In the genomic region with DNA sequence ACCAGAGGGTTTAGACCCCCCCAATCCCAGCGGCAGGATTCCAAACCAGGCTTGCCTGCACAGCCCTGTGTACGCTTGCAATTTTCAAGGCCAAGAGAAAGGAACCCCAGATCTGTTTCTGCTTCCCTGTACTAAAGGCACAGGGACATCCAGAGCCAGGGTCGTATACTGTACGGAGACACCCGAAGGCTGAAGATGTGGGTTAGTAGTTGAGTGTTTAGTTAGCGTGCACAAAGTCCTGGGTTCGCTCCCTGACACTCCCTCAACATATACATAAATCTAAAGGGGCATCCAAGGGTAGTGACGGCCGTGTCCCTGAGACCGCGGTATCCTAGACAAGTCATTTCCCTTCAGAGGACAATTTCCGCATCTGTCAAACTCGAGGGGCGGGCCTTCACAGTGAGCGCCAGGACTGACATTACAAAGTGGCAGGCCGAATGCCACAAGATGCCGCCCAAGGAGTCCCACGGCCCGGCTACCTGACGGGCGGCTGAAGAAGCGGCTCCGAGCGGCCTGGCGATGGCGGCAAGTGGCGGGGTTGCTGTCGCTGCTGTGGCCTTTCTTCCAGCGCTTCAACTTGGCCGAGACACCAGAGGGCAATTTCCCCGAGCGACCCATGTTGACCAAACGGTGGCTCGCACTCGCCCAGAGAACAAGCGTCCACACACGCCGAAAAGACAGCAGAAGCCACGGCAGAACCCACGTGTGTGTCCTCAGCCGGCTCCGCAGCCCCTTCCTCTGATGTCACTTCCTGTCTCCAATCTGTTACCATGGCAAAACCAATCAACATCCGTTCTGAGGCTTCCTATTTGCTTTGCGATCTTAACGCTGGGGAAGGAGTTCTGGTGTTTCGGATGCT, we compare ENCODE assay signal across 7 mouse cellular contexts. TPM values are rescaled to one million over a fixed set of nuclear protein-coding genes. Genes with fewer than 3 reads are reported as not detected.
A peak's percentile ranks its signal among the peaks of the same experiment; 100 is the strongest.
DNase-seq lines count a peak whose midpoint lies in the region; ATAC-seq lines count a peak whose summit lies in the region.

A gene (minus strand): TSS at position 714 of the 859 bp plus-strand sequence.

- peak within 1 kb of the TSS; percentile 49 for H3K9ac ChIP-seq in intestine, embryonic 15.5 days

- WGBS in intestine, embryonic 15.5 days, result 1% methylated on average over 46 of the region's 46 CpGs
- WGBS in midbrain, embryonic 10.5 days, result 1% methylated on average over 46 of the region's 46 CpGs

- no peaks in the 10 kb centered on the region for H3K36me3 ChIP-seq in intestine, embryonic 15.5 days
- H3K36me3 ChIP-seq in midbrain, embryonic 10.5 days, result peaks cover 21% of the 10 kb centered on the region

- H3K9me3 ChIP-seq in intestine, embryonic 15.5 days, result no peaks in the 10 kb centered on the region
- H3K9me3 ChIP-seq in midbrain, embryonic 10.5 days (replicated peaks), result no peaks in the 10 kb centered on the region

- DNase-seq in adrenal gland, adult 18-20 months (ENCODE audit: low spot score in 2 of 2), result peak; percentile 57 to 64
- peak; percentile 96 for DNase-seq in embryo, embryonic 10.5 days (ENCODE audit: low spot score)
- peak; percentile 74 for DNase-seq in gastrocnemius, postnatal 25 days
- DNase-seq in left cerebral cortex, postnatal 25 days (ENCODE audit: low spot score in 2 of 2), result peak; percentile 88 to 95
- DNase-seq in midbrain, embryonic 10.5 days (ENCODE audit: low spot score), result peak; percentile 82
- DNase-seq in right cerebral cortex, postnatal 4 days, result peak; percentile 64

- intact Hi-C loops in left cerebral cortex, postnatal 25 days (cut with DNase I), result loop anchor here (5.0 kb wide), 1 partner anchor 127 kb away; no protein-coding TSS in a partner anchor

- peak; percentile 95 for ATAC-seq in intestine, embryonic 15.5 days

- peaks cover 6% of the 10 kb centered on the region for H3K4me1 ChIP-seq in intestine, embryonic 15.5 days (replicated peaks)
- H3K4me1 ChIP-seq in midbrain, embryonic 10.5 days, result peaks cover 22% of the 10 kb centered on the region

- peak within 1 kb of the TSS; percentile 85 for H3K4me2 ChIP-seq in intestine, embryonic 15.5 days (replicated peaks)

- peak within 1 kb of the TSS; percentile 13; the same call in 1 of the 2 replicates for H3K27ac ChIP-seq in intestine, embryonic 15.5 days
- peak within 1 kb of the TSS; percentile 72 for H3K27ac ChIP-seq in midbrain, embryonic 10.5 days (replicated peaks)

- H3K27me3 ChIP-seq in intestine, embryonic 15.5 days (replicated peaks), result no peaks in the 10 kb centered on the region
- H3K27me3 ChIP-seq in midbrain, embryonic 10.5 days (ENCODE audit: low read depth, poor library complexity, severe bottlenecking), result no peaks in the 10 kb centered on the region

- H3K4me3 ChIP-seq in intestine, embryonic 15.5 days (replicated peaks), result peak within 1 kb of the TSS; percentile 81
- peak within 1 kb of the TSS; percentile 93 for H3K4me3 ChIP-seq in midbrain, embryonic 10.5 days

RNA-seq across cellular contexts. Expression of the gene that starts here (rescaled TPM):
- 10 to 100 TPM; 17.0 to 20.7 TPM for total RNA-seq in adrenal gland, adult 18-20 months (2021)
- 10 to 100 TPM; 31.0 to 37.5 TPM for total RNA-seq in gastrocnemius, postnatal 25 days (2021)
- 17.6 and 18.1 TPM in 2 replicates for polyA plus RNA-seq in intestine, embryonic 15.5 days (2015; fragmentation: Nextera tagmentation; extraction: Ambion mirVana)
- total RNA-seq in left cerebral cortex, postnatal 25 days (2021), result 10 to 100 TPM; 34.5 to 35.5 TPM
- 34.0 and 35.4 TPM in 2 replicates for polyA plus RNA-seq in midbrain, embryonic 10.5 days (2016; fragmentation: Nextera tagmentation; extraction: Ambion mirVana)

Comparison
In these comparisons a context has a peak if more than half of its experiments do, and no peak if none do; other contexts are left out.
1. Peak in every context shown above with its lines: DNase-seq, ATAC-seq, H3K4me3 ChIP-seq and H3K27ac ChIP-seq.